Mouse (Mus musculus): ENCODE data around the gene Prl3d1. TPM values are rescaled to one million over a fixed set of nuclear protein-coding genes. Genes with fewer than 3 reads are reported as not detected.

Prl3d1 gene
- not detected in 2 replicates for total RNA-seq (2023)

DNA sequence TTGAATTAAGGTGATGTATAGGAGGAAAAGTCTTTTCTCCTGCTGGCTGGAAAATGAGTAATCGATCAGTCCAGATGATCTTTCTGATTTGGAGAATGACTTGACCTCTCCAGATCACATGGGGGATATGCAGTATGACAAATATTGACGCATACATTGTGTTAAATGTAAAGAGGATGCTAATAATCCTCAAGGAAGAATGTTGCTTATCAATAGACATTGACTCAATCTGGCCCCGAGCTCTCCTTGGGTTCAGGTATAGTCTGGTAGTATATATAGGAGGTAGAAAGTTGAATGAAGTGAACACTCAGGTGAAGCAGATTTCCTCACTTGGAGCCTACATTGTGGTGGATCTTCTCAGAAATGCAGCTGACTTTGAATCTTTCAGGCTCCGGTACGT is at the start of gene Prl3d1:
Gene Prl3d1, plus strand, starts transcription at position 301 of the 400 bp plus-strand sequence.

DNA sequence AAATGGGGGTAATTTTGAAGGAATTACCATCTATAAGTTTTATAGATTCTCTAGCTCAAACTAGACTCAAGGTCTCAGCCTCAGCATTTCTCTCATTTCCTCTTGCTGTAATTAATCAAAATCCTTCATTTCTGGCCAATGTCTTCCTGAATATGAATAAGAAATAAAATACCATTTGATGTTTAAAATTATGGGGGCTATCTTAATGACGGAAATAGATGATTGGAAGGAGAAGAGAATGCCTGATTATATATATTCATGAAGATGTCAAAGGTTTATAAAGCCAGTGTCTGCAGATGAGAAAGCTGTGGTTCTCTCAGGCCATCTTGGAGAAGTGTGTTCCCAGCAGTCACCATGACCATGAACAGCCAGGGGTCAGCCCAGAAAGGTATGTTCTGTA is 36.7 kb upstream of the Prl3d1 start, which contains the start of gene Prl:
Gene Prl, plus strand, starts transcription at position 301 of the 400 bp plus-strand sequence.

DNA sequence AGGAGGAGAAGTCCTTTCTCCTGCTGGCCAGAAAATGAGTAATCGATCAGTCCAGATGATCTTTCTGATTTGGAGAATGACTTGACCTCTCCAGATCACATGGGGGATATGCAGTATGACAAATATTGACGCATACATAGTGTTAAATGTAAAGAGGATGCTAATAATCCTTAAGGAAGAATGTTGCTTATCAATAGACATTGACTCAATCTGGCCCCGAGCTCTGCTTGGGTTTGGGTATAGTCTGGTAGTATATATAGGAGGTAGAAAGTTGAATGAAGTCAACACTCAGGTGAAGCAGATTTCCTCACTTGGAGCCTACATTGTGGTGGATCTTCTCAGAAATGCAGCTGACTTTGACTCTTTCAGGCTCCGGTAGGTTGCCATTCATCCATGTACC is 27.4 kb downstream of the Prl3d1 start, which contains the start of gene Prl3d2:
Gene Prl3d2, plus strand, starts transcription at position 301 of the 400 bp plus-strand sequence.

Other genes starting within 250 kb of the Prl3d1 start
- not detected in 2 replicates for gene Prl, start 36.6 kb upstream of the Prl3d1 start, total RNA-seq (2023)
- not detected in 2 replicates for gene Prl3d2, start 27.5 kb downstream of the Prl3d1 start, total RNA-seq (2023)
- gene Prl3d3, start 62.6 kb downstream of the Prl3d1 start, total RNA-seq (2023), result not detected in 2 replicates
- gene Prl3c1, start 102.5 kb downstream of the Prl3d1 start, total RNA-seq (2023), result not detected in 2 replicates
- gene Prl3b1, start 147.7 kb downstream of the Prl3d1 start, total RNA-seq (2023), result not detected in 2 replicates
- not detected in 2 replicates for gene Prl3a1, start 165.2 kb downstream of the Prl3d1 start, total RNA-seq (2023)
- not detected in 2 replicates for gene Prl6a1, start 218.4 kb downstream of the Prl3d1 start, total RNA-seq (2023)

All from neutrophil, adult 65 days (primary cell).